Mouse (Mus musculus) forebrain, embryonic 15.5 days (tissue): ENCODE data around the gene Nrn1l. TPM values are rescaled to one million over a fixed set of nuclear protein-coding genes. Genes with fewer than 3 reads are reported as not detected.
A peak's percentile ranks its signal among the peaks of the same experiment; 100 is the strongest.

Experiments used
- ATAC-seq: fragments of 200-750 bp; cut with Nextera tagmentation; replicated peaks from 2 replicates; pipeline ENCODE4 v1.8.0; 2017; ENCODE audit warnings: mild to moderate bottlenecking, moderate TSS enrichment, moderate library complexity
- H3K27ac ChIP-seq: fragments of 300-500 bp; sonication (generic); replicated peaks from 2 replicates; pipeline ENCODE4 v1.5.1; 2015; ENCODE audit warnings: mild to moderate bottlenecking, inconsistent platforms
- H3K27me3 ChIP-seq: fragments of 300-500 bp; sonication (generic); 2 replicates; pipeline ENCODE4 v1.6.1; 2015; ENCODE audit warnings: inconsistent platforms
- H3K36me3 ChIP-seq: fragments of 300-500 bp; sonication (generic); 2 replicates; pipeline ENCODE4 v1.6.1; 2015; ENCODE audit warnings: mild to moderate bottlenecking, inconsistent platforms
- H3K4me1 ChIP-seq: fragments of 300-500 bp; sonication (generic); 2 replicates; pipeline ENCODE4 v1.6.1; 2015; ENCODE audit warnings: inconsistent platforms
- H3K4me2 ChIP-seq: fragments of 300-500 bp; sonication (generic); replicated peaks from 2 replicates; pipeline ENCODE4 v1.6.1; 2015; ENCODE audit warnings: mild to moderate bottlenecking, inconsistent platforms
- H3K4me3 ChIP-seq: fragments of 300-500 bp; sonication (generic); 2 replicates; pipeline ENCODE4 v1.5.1; 2015; ENCODE audit warnings: mild to moderate bottlenecking, inconsistent platforms
- H3K9ac ChIP-seq: fragments of 300-500 bp; sonication (generic); replicated peaks from 2 replicates; pipeline ENCODE4 v1.6.1; 2015; ENCODE audit warnings: mild to moderate bottlenecking, inconsistent platforms
- H3K9me3 ChIP-seq: fragments of 300-500 bp; sonication (generic); 2 replicates; pipeline ENCODE4 v1.6.1; 2016; ENCODE audit warnings: inconsistent platforms
- WGBS: fragments of 180-500 bp; shearing (Covaris S2); methylation state at CpG from one replicate; pipeline ENCODE4 v1.1.7; 2015; ENCODE audit warnings: mixed read lengths; 5-methylcytosine and 5-hydroxymethylcytosine counted together
- polyA plus RNA-seq: library from polyadenylated mRNA; unstranded; fragments of >200 nt; fragmentation: Nextera tagmentation; extraction: Ambion mirVana; gene quantifications from 2 replicates; pipeline ENCODE4 v1.2.1, GENCODE M21; 2015

Nrn1l gene
- polyA plus RNA-seq, 1 experiment from 2014 or later, result not detected

DNA sequence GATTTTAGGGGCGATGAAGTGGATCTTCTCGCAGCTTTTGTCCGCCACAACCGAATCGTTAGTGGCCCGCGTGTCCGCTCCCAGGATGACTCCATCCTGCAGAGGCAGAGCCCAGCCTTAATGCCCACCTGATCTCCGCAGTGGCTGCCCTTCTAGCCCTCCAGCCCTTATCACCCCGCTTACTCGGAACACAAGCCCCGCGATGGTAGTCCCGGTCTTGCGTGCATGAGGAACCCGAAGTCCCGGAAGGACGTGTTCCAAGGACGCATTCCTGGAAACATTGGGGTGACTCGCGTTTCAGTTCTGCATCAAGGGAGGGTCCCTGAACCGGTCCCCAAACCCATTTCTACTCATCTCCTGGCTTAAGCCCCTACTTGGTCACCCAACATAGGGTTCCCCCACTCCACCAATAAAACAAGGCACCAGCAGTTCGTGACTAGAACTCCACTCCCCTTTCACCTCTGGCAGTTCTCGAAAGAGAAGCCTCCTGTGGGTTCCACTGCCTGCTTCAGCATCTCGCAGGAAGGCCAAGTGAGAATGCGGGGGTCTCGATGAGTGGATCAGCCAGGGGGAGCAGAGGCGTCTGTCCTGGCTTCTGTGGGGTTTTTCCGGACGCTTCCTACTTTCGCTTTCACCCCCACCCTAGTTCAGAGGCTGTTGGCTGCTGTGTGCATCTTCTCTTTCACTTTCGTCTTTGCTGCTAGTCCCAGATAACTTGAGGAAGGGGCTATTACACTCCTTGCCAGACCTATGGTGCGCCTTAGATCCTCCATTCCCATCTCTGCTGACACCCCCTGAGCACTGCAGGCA, 44.3 kb downstream of the Nrn1l start:
- H3K4me2 ChIP-seq, result peak overlapping the region; percentile 86
- peaks cover 22% of the 10 kb centered on the region for H3K4me1 ChIP-seq
- ATAC-seq, result peak; percentile 44
- H3K27me3 ChIP-seq, result no peaks in the 10 kb centered on the region
- H3K9ac ChIP-seq, result peak overlapping the region; percentile 84
- H3K4me3 ChIP-seq, result peak overlapping the region; percentile 81
- peak overlapping the region; percentile 86 for H3K27ac ChIP-seq
- WGBS, result 3% methylated on average over 33 of the region's 33 CpGs
- no peaks in the 10 kb centered on the region for H3K36me3 ChIP-seq
- H3K9me3 ChIP-seq, result no peaks in the 10 kb centered on the region

DNA sequence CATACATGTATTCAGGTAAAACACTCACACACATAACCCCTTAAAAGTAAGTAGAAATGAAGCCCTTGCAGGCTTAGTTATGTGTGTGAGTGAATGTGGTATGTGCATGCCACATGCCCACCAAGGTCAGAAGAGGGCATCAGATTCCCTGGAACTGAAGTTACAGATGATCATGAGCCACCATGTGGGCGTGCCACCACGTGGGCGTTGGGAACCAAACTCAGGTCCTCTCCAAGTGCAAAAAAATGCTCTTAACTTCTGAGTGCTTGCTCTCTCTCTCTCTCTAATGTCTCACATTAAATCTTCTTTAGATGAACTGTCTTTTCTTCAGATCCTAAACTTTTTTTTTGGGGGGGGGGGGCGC, 44.9 kb downstream of the Nrn1l start, which contains the start of gene Psmb10:
Psmb10 (minus strand) TSS at position 139 of the 364 bp plus-strand sequence.
- Histone ChIP-seq H3K4me1 (peaks cover 22% of the 10 kb centered on the region), H3K27ac (peak within 1 kb of the TSS; percentile 86), H3K4me2 (peak within 1 kb of the TSS; percentile 86), H3K9me3 (no peaks in the 10 kb centered on the region), H3K36me3 (no peaks in the 10 kb centered on the region), H3K27me3 (no peaks in the 10 kb centered on the region), H3K4me3 (peak within 1 kb of the TSS; percentile 81), H3K9ac (peak within 1 kb of the TSS; percentile 84)
- 40% methylated on average over 4 of the region's 4 CpGs for WGBS
- no peak for ATAC-seq

DNA sequence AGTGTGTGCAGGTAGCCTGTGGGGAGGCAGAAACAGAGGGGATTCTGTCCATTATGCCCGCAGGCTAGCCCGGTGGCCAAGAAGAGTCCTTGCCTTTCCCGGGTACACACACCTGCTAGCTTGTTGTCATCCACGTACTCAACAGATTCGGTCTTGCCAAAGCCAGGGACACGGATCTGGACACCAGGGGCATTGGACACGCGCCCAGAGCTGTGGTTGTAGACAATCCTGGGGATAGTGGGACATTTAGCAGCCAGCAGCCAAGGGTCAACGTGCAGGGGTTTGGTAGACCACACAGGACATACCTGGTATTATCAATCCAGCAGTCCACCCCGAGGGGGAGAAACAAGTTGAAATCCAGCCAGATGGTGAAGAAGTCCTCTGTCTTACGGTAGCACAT, 48.7 kb downstream of the Nrn1l start:
- Histone ChIP-seq H3K9me3 (no peaks in the 10 kb centered on the region), H3K27me3 (no peaks in the 10 kb centered on the region), H3K9ac (no peak overlapping the region), H3K4me2 (no peak overlapping the region), H3K36me3 (no peaks in the 10 kb centered on the region), H3K4me1 (peaks cover 9% of the 10 kb centered on the region), H3K4me3 (no peak overlapping the region), H3K27ac (no peak overlapping the region)
- 90% methylated on average over 11 of the region's 11 CpGs for WGBS
- no peak for ATAC-seq

DNA sequence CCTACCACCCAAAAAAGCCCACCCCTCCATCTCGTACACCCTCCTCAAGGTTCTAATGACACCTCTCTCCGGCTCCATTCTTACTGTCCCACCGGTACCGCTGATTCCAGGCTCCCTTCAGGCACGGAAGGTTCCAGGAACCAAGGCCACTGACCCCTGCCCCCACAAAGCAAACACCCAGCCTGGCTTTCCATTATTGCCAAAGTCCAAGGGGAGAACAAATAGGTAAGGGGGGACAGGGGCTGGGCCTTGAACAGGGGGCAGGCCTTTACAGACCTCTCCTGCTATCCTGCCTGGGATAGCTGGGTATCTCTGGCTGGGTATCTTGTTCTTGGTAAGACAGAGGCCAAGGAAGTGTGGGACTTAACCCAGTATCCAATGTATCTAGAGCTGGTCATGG, 49.2 kb downstream of the Nrn1l start:
- Histone ChIP-seq H3K9me3 (no peaks in the 10 kb centered on the region), H3K4me1 (peaks cover 9% of the 10 kb centered on the region), H3K36me3 (no peaks in the 10 kb centered on the region), H3K9ac (no peak overlapping the region), H3K4me2 (no peak overlapping the region), H3K4me3 (no peak overlapping the region), H3K27ac (no peak overlapping the region), H3K27me3 (no peaks in the 10 kb centered on the region)
- 90% methylated on average over 5 of the region's 5 CpGs for WGBS
- ATAC-seq, result no peak

DNA sequence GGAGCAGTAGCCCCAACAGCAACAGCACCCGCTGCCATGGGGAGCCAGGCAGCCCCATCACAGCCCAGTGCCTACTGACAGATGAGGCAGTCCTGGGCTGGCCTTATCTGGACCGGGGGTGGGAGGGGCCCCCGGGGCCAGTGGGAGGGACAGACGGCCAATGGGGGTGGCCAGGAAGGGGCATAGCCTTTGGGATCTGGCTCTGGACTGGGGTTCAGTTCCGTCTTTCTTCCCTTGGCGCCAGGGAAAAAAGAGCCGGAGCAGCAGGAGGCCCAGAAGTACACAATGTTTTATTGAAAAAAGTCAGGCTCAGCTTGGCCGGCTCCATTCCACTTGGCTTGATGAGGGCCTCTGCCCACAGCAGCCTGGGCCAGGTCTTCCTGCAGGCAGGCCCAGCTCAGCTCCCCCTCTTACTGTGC, 50.0 kb downstream of the Nrn1l start, which contains the start of gene Lcat:
Lcat (minus strand) TSS at position 62 of the 419 bp plus-strand sequence.
- H3K4me1 ChIP-seq, result peaks cover under 1% of the 10 kb centered on the region
- no peak within 1 kb of the TSS for H3K4me2 ChIP-seq
- no peak within 1 kb of the TSS for H3K27ac ChIP-seq
- H3K9me3 ChIP-seq, result no peaks in the 10 kb centered on the region
- H3K4me3 ChIP-seq, result no peak within 1 kb of the TSS
- WGBS, result 48% methylated on average over 8 of the region's 8 CpGs
- H3K9ac ChIP-seq, result no peak within 1 kb of the TSS
- no peaks in the 10 kb centered on the region for H3K36me3 ChIP-seq
- no peaks in the 10 kb centered on the region for H3K27me3 ChIP-seq
- no peak; the same call in 1 of the 2 replicates for ATAC-seq

Other genes starting within 250 kb of the Nrn1l start
- 12.1 and 12.3 TPM in 2 replicates for gene Carmil2, start 207.3 kb upstream of the Nrn1l start, polyA plus RNA-seq
- 105 and 107 TPM in 2 replicates for gene Acd, start 192.5 kb upstream of the Nrn1l start, polyA plus RNA-seq
- 47.1 and 52.0 TPM in 2 replicates for gene Pard6a, start 192.4 kb upstream of the Nrn1l start, polyA plus RNA-seq
- gene 4933405L10Rik, start 185.9 kb upstream of the Nrn1l start, polyA plus RNA-seq, result 0.15 TPM in 1 of 2 replicates, not detected in the other
- 17.3 and 19.3 TPM in 2 replicates for gene Enkd1, start 185.4 kb upstream of the Nrn1l start, polyA plus RNA-seq
- 84.5 and 88.0 TPM in 2 replicates for gene Gfod2, start 134.9 kb upstream of the Nrn1l start, polyA plus RNA-seq
- gene Ranbp10, start 66.2 kb upstream of the Nrn1l start, polyA plus RNA-seq, result 11.8 and 13.9 TPM in 2 replicates
- gene Tsnaxip1, start 65.8 kb upstream of the Nrn1l start, polyA plus RNA-seq, result 0.61 and 0.84 TPM in 2 replicates
- 65.0 and 66.4 TPM in 2 replicates for gene Cenpt, start 40.3 kb upstream of the Nrn1l start, polyA plus RNA-seq
- gene Thap11, start 38.4 kb upstream of the Nrn1l start, polyA plus RNA-seq, result 70.5 and 73.6 TPM in 2 replicates
- 189 and 218 TPM in 2 replicates for gene Nutf2, start 33.0 kb upstream of the Nrn1l start, polyA plus RNA-seq
- gene Edc4, start 12.7 kb upstream of the Nrn1l start, polyA plus RNA-seq, result 55.6 and 59.1 TPM in 2 replicates
- gene Pskh1, start 6.9 kb downstream of the Nrn1l start, polyA plus RNA-seq, result 11.3 and 12.0 TPM in 2 replicates
- gene Ctrl, start 40.3 kb downstream of the Nrn1l start, polyA plus RNA-seq, result 2.0 and 2.2 TPM in 2 replicates
- 36.3 and 39.7 TPM in 2 replicates for gene Psmb10, start 44.9 kb downstream of the Nrn1l start, polyA plus RNA-seq
- 0.41 and 0.50 TPM in 2 replicates for gene Lcat, start 49.8 kb downstream of the Nrn1l start, polyA plus RNA-seq
- gene Slc12a4, start 72.5 kb downstream of the Nrn1l start, polyA plus RNA-seq, result 9.3 and 10.1 TPM in 2 replicates
- gene Dpep3, start 85.9 kb downstream of the Nrn1l start, polyA plus RNA-seq, result not detected in 2 replicates
- 24.1 and 26.3 TPM in 2 replicates for gene Dus2, start 97.8 kb downstream of the Nrn1l start, polyA plus RNA-seq
- gene Dpep2nb, start 112.4 kb downstream of the Nrn1l start, polyA plus RNA-seq, result not detected in 2 replicates
- gene Ddx28, start 118.3 kb downstream of the Nrn1l start, polyA plus RNA-seq, result 22.4 and 23.0 TPM in 2 replicates
- gene Nfatc3, start 165.3 kb downstream of the Nrn1l start, polyA plus RNA-seq, result 4.1 and 4.8 TPM in 2 replicates
- gene Esrp2, start 243.4 kb downstream of the Nrn1l start, polyA plus RNA-seq, result 0.06 and 0.23 TPM in 2 replicates